In the genomic region with DNA sequence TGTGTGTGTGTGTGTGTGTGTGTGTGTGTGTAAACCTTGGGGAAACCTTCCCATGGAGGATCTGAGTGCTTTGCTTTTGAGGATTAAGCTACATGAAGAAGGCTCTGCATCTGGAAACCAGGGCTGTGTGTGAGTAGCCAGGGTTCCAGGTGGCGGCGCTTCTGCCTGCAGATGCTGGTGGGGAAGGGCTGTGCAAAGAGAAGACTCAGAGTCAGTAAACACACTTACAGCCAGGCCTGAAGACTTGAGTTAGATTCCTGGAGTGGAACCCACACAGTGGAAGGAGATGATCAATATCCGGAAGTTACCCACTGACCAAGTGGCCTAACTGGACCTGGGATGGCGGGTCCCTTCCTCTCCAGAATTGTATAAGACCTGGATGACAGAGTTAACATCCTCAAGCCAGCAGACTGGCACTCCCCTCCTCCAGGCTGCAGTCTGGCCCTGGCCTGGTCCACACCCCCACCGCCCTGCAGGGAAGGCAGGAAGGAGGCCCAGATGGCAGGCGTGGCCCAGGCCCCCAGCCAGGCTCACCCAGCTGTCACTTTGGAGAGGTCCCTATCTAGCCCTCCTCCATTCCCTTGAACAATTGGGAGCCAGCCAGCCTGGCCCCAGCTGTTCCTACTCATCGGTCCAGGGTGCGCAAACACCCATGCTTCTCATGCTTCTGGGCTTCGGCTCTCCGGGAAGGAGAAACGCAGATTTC, we compare ENCODE assay signal across 9 mouse cellular contexts. TPM values are rescaled to one million over a fixed set of nuclear protein-coding genes. Genes with fewer than 3 reads are reported as not detected.
DNase-seq lines count a peak whose midpoint lies in the region; ATAC-seq and TF ChIP-seq lines count a peak whose summit lies in the region.
"Had no signal": no experiment of that assay in that cellular context is flagged by ENCODE, and none has a peak within 500 bp of the region (broad histone marks: within the 10 kb centered on the region; RNA-seq: fewer than 3 reads in every experiment).

No protein-coding gene starts in this region.

- no peaks in the 10 kb centered on the region for H3K27me3 ChIP-seq in hindbrain, postnatal 0 days (ENCODE audit: insufficient read depth, low read length)

- TF ChIP-seq POLR2A in cortical plate, adult 2 months (IDR thresholded peaks at IDR 0.05; ENCODE audit: extremely low read depth, insufficient read depth, low read length): no peak

- H3K4me3 ChIP-seq in cortical plate, adult 2 months (ENCODE audit: insufficient read depth, low read length): no peak overlapping the region
- H3K4me3 ChIP-seq in hindbrain, postnatal 0 days (ENCODE audit: low read length): no peak overlapping the region

- no peaks in the 10 kb centered on the region for H3K36me3 ChIP-seq in hindbrain, postnatal 0 days (ENCODE audit: insufficient read depth, low read length)

- no peak for TF ChIP-seq CTCF in cortical plate, adult 2 months (IDR thresholded peaks at IDR 0.05; ENCODE audit: extremely low read depth, insufficient read depth, low read length)
- TF ChIP-seq CTCF in hindbrain, postnatal 0 days (IDR thresholded peaks at IDR 0.05; ENCODE audit: low read depth): peak; percentile 17; the same call in 1 of the 2 replicates

- ATAC-seq in hindbrain, postnatal 0 days: peak; percentile 85

- peaks cover 3% of the 10 kb centered on the region; the same call in 1 of the 2 replicates for H3K4me1 ChIP-seq in cortical plate, adult 2 months (ENCODE audit: control insufficient read depth, insufficient read depth, low read length)
- H3K4me1 ChIP-seq in hindbrain, postnatal 0 days (ENCODE audit: insufficient read depth, low read length): peaks cover 13% of the 10 kb centered on the region; the same call in 1 of the 2 replicates

- H3K9ac ChIP-seq in hindbrain, postnatal 0 days (replicated peaks; ENCODE audit: low read length): no peak overlapping the region; the same call in 1 of the 2 replicates
- H3K9ac ChIP-seq: liver, embryonic 14.5 days had no signal

- peak; percentile 62 for DNase-seq in adrenal gland, postnatal 14 days
- DNase-seq in gastrocnemius, postnatal 25 days: peak; percentile 88
- DNase-seq in hindbrain, postnatal 0 days (ENCODE audit: low spot score): peak; percentile 80
- DNase-seq in left cerebral cortex, adult 11 months (ENCODE audit: low spot score): peak; percentile 78
- DNase-seq in lung, postnatal 4 days: peak; percentile 86 to 95
- DNase-seq in right cerebral cortex, postnatal 25 days: peak; percentile 83
- no peak for DNase-seq in B cell, adult 2 months

- no peak overlapping the region for H3K4me2 ChIP-seq in hindbrain, postnatal 0 days (ENCODE audit: low read depth, low read length)

- no peaks in the 10 kb centered on the region for H3K9me3 ChIP-seq in hindbrain, postnatal 0 days (ENCODE audit: low read length)

- H3K27ac ChIP-seq in cortical plate, adult 2 months (ENCODE audit: insufficient read depth, low read length): peak overlapping the region; percentile 49
- H3K27ac ChIP-seq in hindbrain, postnatal 0 days: peak overlapping the region; percentile 68
- H3K27ac ChIP-seq: liver, embryonic 14.5 days had no signal

- 35% methylated on average over 11 of the region's 11 CpGs for WGBS in hindbrain, postnatal 0 days

RNA-seq across cellular contexts. Expression of a gene that starts 59.9 kb away (rescaled TPM):
- 15.9 and 20.6 TPM in 2 replicates for total RNA-seq in adrenal gland, postnatal 14 days (2021)
- polyA plus RNA-seq in cortical plate, adult 2 months (2012; rRNA removed): 130 and 131 TPM in 2 replicates
- 1 to 10 TPM; 5.1 to 6.5 TPM for total RNA-seq in gastrocnemius, postnatal 25 days (2021)
- total RNA-seq in hindbrain, postnatal 0 days (2014; rRNA removed): 42.6 and 47.2 TPM in 2 replicates
- 24.7 and 25.0 TPM in 2 replicates for polyA plus RNA-seq in hindbrain, postnatal 0 days (2015; fragmentation: Nextera tagmentation; extraction: Ambion mirVana)

Comparison
In these comparisons a context has a peak if more than half of its experiments do, and no peak if none do; other contexts are left out.
1. DNase-seq: peak in adrenal gland, postnatal 14 days (single experiment), gastrocnemius, postnatal 25 days (single experiment), hindbrain, postnatal 0 days (single experiment), left cerebral cortex, adult 11 months (single experiment), lung, postnatal 4 days (2 of 2) and right cerebral cortex, postnatal 25 days (single experiment); none in B cell, adult 2 months (0 of 2).